Mouse (Mus musculus): ENCODE results near the gene Fer1l4. TPM values are rescaled to one million over a fixed set of nuclear protein-coding genes. Genes with fewer than 3 reads are reported as not detected.

Fer1l4 gene
- polyA plus RNA-seq, 1 experiment from 2014 or later, result not detected

- no peaks in the 10 kb centered on the region for H3K27me3 ChIP-seq (ENCODE audit: control insufficient read depth, insufficient read depth, low read length)
- H3K4me2 ChIP-seq (ENCODE audit: low read depth), result no peak overlapping the region
- no peaks in the 10 kb centered on the region for H3K4me1 ChIP-seq (ENCODE audit: control insufficient read depth, insufficient read depth, low read length)
- 88% methylated on average over 3 of the region's 3 CpGs for WGBS
- H3K9ac ChIP-seq (ENCODE audit: low read length), result no peak overlapping the region
- DNase-seq (ENCODE audit: low spot score), result no peak
- no peaks in the 10 kb centered on the region for H3K36me3 ChIP-seq (ENCODE audit: control insufficient read depth, insufficient read depth, low read length)
- no peak overlapping the region for H3K4me3 ChIP-seq (ENCODE audit: low read depth, low read length)
- H3K9me3 ChIP-seq (ENCODE audit: control insufficient read depth, low read length), result no peaks in the 10 kb centered on the region
- ATAC-seq (ENCODE audit: insufficient read depth, low FRiP score, low TSS enrichment), result no peak
- no peak overlapping the region for H3K27ac ChIP-seq (ENCODE audit: low read depth, low read length)
Measured at GRCm38 (mm10) chr2:156039390-156039789, 13.4 kb downstream of the Fer1l4 start.

DNA sequence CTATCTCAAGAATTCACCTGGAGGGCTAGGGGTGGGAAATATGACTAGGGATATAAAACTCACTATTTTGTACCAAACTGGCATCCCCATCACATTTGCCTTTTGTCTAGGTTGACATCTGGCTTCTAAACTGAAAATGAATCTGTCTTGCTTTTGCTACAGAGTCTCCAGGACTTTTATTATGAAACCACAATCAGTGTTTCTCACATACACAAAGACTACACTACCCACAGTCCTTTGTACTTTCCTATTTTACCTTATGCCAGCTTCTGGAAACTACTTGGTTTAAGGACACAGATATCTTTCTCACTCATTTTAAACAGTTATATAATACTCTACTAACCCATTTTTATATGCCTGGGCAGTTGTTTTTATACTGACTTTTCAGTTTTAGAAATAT is 27.3 kb downstream of the Fer1l4 start:
- Histone ChIP-seq H3K27me3 (ENCODE audit: control insufficient read depth, insufficient read depth, low read length) (no peaks in the 10 kb centered on the region), H3K9ac (ENCODE audit: low read length) (no peak overlapping the region), H3K4me3 (ENCODE audit: low read depth, low read length) (no peak overlapping the region), H3K9me3 (ENCODE audit: control insufficient read depth, low read length) (no peaks in the 10 kb centered on the region), H3K27ac (ENCODE audit: low read depth, low read length) (no peak overlapping the region), H3K4me1 (ENCODE audit: control insufficient read depth, insufficient read depth, low read length) (no peaks in the 10 kb centered on the region), H3K36me3 (ENCODE audit: control insufficient read depth, insufficient read depth, low read length) (no peaks in the 10 kb centered on the region), H3K4me2 (ENCODE audit: low read depth) (no peak overlapping the region)
- DNase-seq (ENCODE audit: low spot score) (no peak), ATAC-seq (ENCODE audit: insufficient read depth, low FRiP score, low TSS enrichment) (no peak)

- H3K27ac ChIP-seq (ENCODE audit: low read depth, low read length), result no peak overlapping the region
- no peaks in the 10 kb centered on the region for H3K27me3 ChIP-seq (ENCODE audit: control insufficient read depth, insufficient read depth, low read length)
- DNase-seq (ENCODE audit: low spot score) (no peak), ATAC-seq (ENCODE audit: insufficient read depth, low FRiP score, low TSS enrichment) (no peak)
- no peak overlapping the region for H3K4me3 ChIP-seq (ENCODE audit: low read depth, low read length)
- H3K4me1 ChIP-seq (ENCODE audit: control insufficient read depth, insufficient read depth, low read length), result no peaks in the 10 kb centered on the region
- H3K36me3 ChIP-seq (ENCODE audit: control insufficient read depth, insufficient read depth, low read length), result 0 out of 2 replicates have a peak, but pooled peaks cover 2% of the 10 kb centered on the region
- no peak overlapping the region for H3K4me2 ChIP-seq (ENCODE audit: low read depth)
- no peak overlapping the region for H3K9ac ChIP-seq (ENCODE audit: low read length)
- no peaks in the 10 kb centered on the region for H3K9me3 ChIP-seq (ENCODE audit: control insufficient read depth, low read length)
- WGBS, result 94% methylated on average over 2 of the region's 2 CpGs
Measured at GRCm38 (mm10) chr2:156021765-156022164, 31.0 kb downstream of the Fer1l4 start.

DNA sequence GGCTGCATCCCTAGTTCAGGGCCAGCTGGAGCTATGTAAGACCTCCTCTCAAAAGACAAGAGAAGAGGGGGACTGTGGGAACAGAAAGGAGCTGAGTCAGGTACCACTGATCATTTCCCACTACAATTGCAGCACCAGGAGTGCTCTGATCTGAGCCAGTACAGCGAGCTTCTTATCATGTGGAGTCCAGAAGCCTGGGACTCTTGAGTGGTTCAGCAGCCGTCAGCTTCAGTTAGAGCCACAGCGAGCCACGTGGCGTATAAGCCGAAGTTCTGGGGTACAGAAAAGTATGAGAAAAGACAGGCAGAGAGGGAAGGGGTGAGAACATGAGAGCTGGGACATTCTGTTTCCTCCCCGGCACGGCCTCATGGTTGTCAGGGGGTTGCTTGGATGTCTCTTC is 31.5 kb downstream of the Fer1l4 start:
- Histone ChIP-seq H3K4me2 (ENCODE audit: low read depth) (no peak overlapping the region), H3K9ac (ENCODE audit: low read length) (no peak overlapping the region), H3K4me1 (ENCODE audit: control insufficient read depth, insufficient read depth, low read length) (no peaks in the 10 kb centered on the region), H3K36me3 (ENCODE audit: control insufficient read depth, insufficient read depth, low read length) (peaks cover 5% of the 10 kb centered on the region), H3K9me3 (ENCODE audit: control insufficient read depth, low read length) (no peaks in the 10 kb centered on the region), H3K27ac (ENCODE audit: low read depth, low read length) (no peak overlapping the region), H3K27me3 (ENCODE audit: control insufficient read depth, insufficient read depth, low read length) (no peaks in the 10 kb centered on the region), H3K4me3 (ENCODE audit: low read depth, low read length) (no peak overlapping the region)
- no peak for ATAC-seq (ENCODE audit: insufficient read depth, low FRiP score, low TSS enrichment)
- WGBS, result 88% methylated on average over 8 of the region's 8 CpGs
- no peak for DNase-seq (ENCODE audit: low spot score)

- no peak overlapping the region for H3K9ac ChIP-seq (ENCODE audit: low read length)
- 82% methylated on average over 3 of the region's 3 CpGs for WGBS
- no peaks in the 10 kb centered on the region for H3K4me1 ChIP-seq (ENCODE audit: control insufficient read depth, insufficient read depth, low read length)
- no peak overlapping the region for H3K27ac ChIP-seq (ENCODE audit: low read depth, low read length)
- H3K4me2 ChIP-seq (ENCODE audit: low read depth), result no peak overlapping the region
- ATAC-seq (ENCODE audit: insufficient read depth, low FRiP score, low TSS enrichment) (no peak), DNase-seq (ENCODE audit: low spot score) (no peak)
- no peaks in the 10 kb centered on the region for H3K9me3 ChIP-seq (ENCODE audit: control insufficient read depth, low read length)
- H3K36me3 ChIP-seq (ENCODE audit: control insufficient read depth, insufficient read depth, low read length), result peaks cover 23% of the 10 kb centered on the region
- H3K4me3 ChIP-seq (ENCODE audit: low read depth, low read length), result no peak overlapping the region
- H3K27me3 ChIP-seq (ENCODE audit: control insufficient read depth, insufficient read depth, low read length), result no peaks in the 10 kb centered on the region
Measured at GRCm38 (mm10) chr2:156018106-156018505, 34.6 kb downstream of the Fer1l4 start.

- peak within 1 kb of the TSS; percentile 73 for H3K27ac ChIP-seq (ENCODE audit: low read depth, low read length)
- peak; percentile 98 for ATAC-seq (ENCODE audit: insufficient read depth, low FRiP score, low TSS enrichment)
- H3K9ac ChIP-seq (ENCODE audit: low read length), result peak within 1 kb of the TSS; percentile 77
- H3K27me3 ChIP-seq (ENCODE audit: control insufficient read depth, insufficient read depth, low read length), result no peaks in the 10 kb centered on the region
- peaks cover 20% of the 10 kb centered on the region for H3K36me3 ChIP-seq (ENCODE audit: control insufficient read depth, insufficient read depth, low read length)
- peak within 1 kb of the TSS; percentile 83 for H3K4me3 ChIP-seq (ENCODE audit: low read depth, low read length)
- peaks cover 4% of the 10 kb centered on the region; the same call in 1 of the 2 replicates for H3K4me1 ChIP-seq (ENCODE audit: control insufficient read depth, insufficient read depth, low read length)
- DNase-seq (ENCODE audit: low spot score), result peak; percentile 98
- WGBS, result under 1% methylated on average over 45 of the region's 45 CpGs
- no peaks in the 10 kb centered on the region for H3K9me3 ChIP-seq (ENCODE audit: control insufficient read depth, low read length)
- peak within 1 kb of the TSS; percentile 65 for H3K4me2 ChIP-seq (ENCODE audit: low read depth)
Measured at GRCm38 (mm10) chr2:156007888-156008532, 44.7 kb downstream of the Fer1l4 start, which contains the start of the genes 6430550D23Rik and Ergic3. Gene 6430550D23Rik, minus strand, starts transcription at chr2:156007977. Gene Ergic3, plus strand, starts transcription at chr2:156008045.

DNA sequence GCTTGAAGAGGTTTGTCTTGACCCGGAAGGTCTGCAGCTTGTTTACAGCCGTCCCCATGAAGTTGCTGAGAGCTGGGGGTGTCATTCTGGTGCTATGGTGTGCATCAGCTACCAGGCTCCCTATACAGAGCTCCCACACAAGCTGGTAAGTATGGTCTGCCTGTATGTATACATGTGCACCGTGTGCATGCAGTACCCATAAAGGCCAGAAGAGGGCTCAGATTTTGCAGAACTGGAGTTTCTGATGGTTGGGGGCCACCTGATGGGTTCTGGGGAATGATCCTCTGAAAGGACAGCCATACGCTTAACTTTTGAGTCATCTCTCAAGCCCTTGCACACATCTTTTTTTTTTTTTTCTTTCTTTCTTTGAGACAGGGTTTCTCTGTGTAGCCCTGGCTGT is 47.4 kb downstream of the Fer1l4 start:
- H3K27me3 ChIP-seq (ENCODE audit: control insufficient read depth, insufficient read depth, low read length), result no peaks in the 10 kb centered on the region
- H3K36me3 ChIP-seq (ENCODE audit: control insufficient read depth, insufficient read depth, low read length), result peaks cover 2% of the 10 kb centered on the region; the same call in 1 of the 2 replicates
- ATAC-seq (ENCODE audit: insufficient read depth, low FRiP score, low TSS enrichment) (no peak), DNase-seq (ENCODE audit: low spot score) (no peak)
- no peak overlapping the region for H3K9ac ChIP-seq (ENCODE audit: low read length)
- no peak overlapping the region for H3K27ac ChIP-seq (ENCODE audit: low read depth, low read length)
- H3K4me1 ChIP-seq (ENCODE audit: control insufficient read depth, insufficient read depth, low read length), result peaks cover 4% of the 10 kb centered on the region; the same call in 1 of the 2 replicates
- no peak overlapping the region for H3K4me2 ChIP-seq (ENCODE audit: low read depth)
- no peaks in the 10 kb centered on the region for H3K9me3 ChIP-seq (ENCODE audit: control insufficient read depth, low read length)
- WGBS, result 89% methylated on average over 4 of the region's 4 CpGs
- no peak overlapping the region for H3K4me3 ChIP-seq (ENCODE audit: low read depth, low read length)

DNA sequence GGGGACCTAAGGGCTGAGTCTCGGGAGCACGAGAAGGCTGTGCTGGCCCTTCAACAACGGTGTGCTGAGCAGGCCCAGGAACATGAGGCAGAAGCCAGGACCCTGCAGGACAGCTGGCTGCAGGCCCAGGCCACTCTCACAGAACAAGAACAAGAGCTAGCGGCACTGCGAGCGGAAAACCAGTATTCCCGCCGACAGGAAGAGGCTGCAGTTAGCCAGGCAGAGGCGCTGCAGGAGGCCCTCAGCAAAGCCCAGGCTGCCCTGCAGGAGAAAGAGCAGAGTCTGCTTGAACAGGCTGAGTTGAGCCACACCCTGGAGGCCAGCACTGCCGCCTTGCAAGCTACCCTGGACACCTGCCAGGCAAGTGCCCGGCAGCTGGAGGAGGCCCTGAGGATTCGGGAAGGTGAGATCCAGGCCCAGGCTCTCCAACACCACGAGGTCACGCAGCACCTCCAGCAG is 60.9 kb downstream of the Fer1l4 start:
- ATAC-seq (ENCODE audit: insufficient read depth, low FRiP score, low TSS enrichment), result no peak
- no peak for DNase-seq (ENCODE audit: low spot score)
- H3K27me3 ChIP-seq (ENCODE audit: control insufficient read depth, insufficient read depth, low read length), result no peaks in the 10 kb centered on the region
- no peaks in the 10 kb centered on the region for H3K9me3 ChIP-seq (ENCODE audit: control insufficient read depth, low read length)
- WGBS, result 89% methylated on average over 14 of the region's 14 CpGs
- H3K4me2 ChIP-seq (ENCODE audit: low read depth), result no peak overlapping the region
- H3K9ac ChIP-seq (ENCODE audit: low read length), result no peak overlapping the region
- no peak overlapping the region for H3K4me3 ChIP-seq (ENCODE audit: low read depth, low read length)
- H3K36me3 ChIP-seq (ENCODE audit: control insufficient read depth, insufficient read depth, low read length), result peaks cover 35% of the 10 kb centered on the region
- H3K4me1 ChIP-seq (ENCODE audit: control insufficient read depth, insufficient read depth, low read length), result no peaks in the 10 kb centered on the region
- H3K27ac ChIP-seq (ENCODE audit: low read depth, low read length), result no peak overlapping the region

DNA sequence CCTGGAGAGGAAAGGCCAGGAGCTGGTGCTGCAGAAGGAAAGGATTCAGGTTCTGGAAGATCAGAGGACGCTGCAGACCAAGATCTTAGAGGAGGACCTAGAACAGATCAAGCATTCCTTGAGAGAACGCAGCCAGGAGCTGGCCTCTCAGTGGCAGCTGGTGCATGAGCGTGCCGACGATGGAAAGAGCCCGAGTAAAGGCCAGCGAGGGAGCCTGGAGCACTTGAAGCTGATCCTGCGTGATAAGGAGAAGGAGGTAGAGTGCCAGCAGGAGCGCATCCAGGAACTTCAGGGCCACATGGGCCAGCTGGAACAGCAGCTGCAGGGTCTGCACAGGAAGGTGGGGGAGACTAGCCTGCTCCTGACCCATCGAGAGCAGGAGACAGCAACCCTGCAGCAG is 61.6 kb downstream of the Fer1l4 start:
- DNase-seq (ENCODE audit: low spot score) (no peak), ATAC-seq (ENCODE audit: insufficient read depth, low FRiP score, low TSS enrichment) (no peak)
- Histone ChIP-seq H3K4me3 (ENCODE audit: low read depth, low read length) (no peak overlapping the region), H3K9ac (ENCODE audit: low read length) (no peak overlapping the region), H3K4me2 (ENCODE audit: low read depth) (no peak overlapping the region), H3K27me3 (ENCODE audit: control insufficient read depth, insufficient read depth, low read length) (no peaks in the 10 kb centered on the region), H3K4me1 (ENCODE audit: control insufficient read depth, insufficient read depth, low read length) (no peaks in the 10 kb centered on the region), H3K36me3 (ENCODE audit: control insufficient read depth, insufficient read depth, low read length) (peaks cover 33% of the 10 kb centered on the region), H3K9me3 (ENCODE audit: control insufficient read depth, low read length) (no peaks in the 10 kb centered on the region), H3K27ac (ENCODE audit: low read depth, low read length) (no peak overlapping the region)
- 95% methylated on average over 10 of the region's 10 CpGs for WGBS
